Mouse (Mus musculus) thymus, postnatal 14 days (tissue): ENCODE measurements around the gene Tvp23a.

Experiments used
- DNase-seq: peaks from one replicate; pipeline ENCODE4 v3.0.0; 2021

The Tvp23a gene

GRCm38 (mm10) chr16:10447264-10447594 is at the start of gene Tvp23a:
Gene Tvp23a, minus strand, starts transcription at chr16:10447362.
- DNase-seq: no peak

GRCm38 (mm10) chr16:10495824-10496298 is 48.7 kb upstream of the Tvp23a start:
- DNase-seq: no peak

- no peak for DNase-seq
Observed at GRCm38 (mm10) chr16:10492587-10492986, 45.4 kb upstream of the Tvp23a start.

- no peak for DNase-seq
Observed at GRCm38 (mm10) chr16:10491716-10492115, 44.6 kb upstream of the Tvp23a start.

GRCm38 (mm10) chr16:10490503-10491150 is 43.5 kb upstream of the Tvp23a start:
- DNase-seq: no peak

GRCm38 (mm10) chr16:10489904-10490457 is 42.8 kb upstream of the Tvp23a start:
- DNase-seq: no peak

- no peak for DNase-seq
Observed at GRCm38 (mm10) chr16:10489483-10489882, 42.3 kb upstream of the Tvp23a start.

GRCm38 (mm10) chr16:10488769-10489481 is 41.8 kb upstream of the Tvp23a start:
- DNase-seq: no peak

- no peak for DNase-seq
Observed at GRCm38 (mm10) chr16:10487895-10488493, 40.8 kb upstream of the Tvp23a start.

- DNase-seq: no peak
Observed at GRCm38 (mm10) chr16:10486993-10487392, 39.8 kb upstream of the Tvp23a start.

GRCm38 (mm10) chr16:10482343-10482742 is 35.2 kb upstream of the Tvp23a start:
- DNase-seq: no peak

GRCm38 (mm10) chr16:10479857-10480256 is 32.7 kb upstream of the Tvp23a start, which contains the start of gene Ciita:
Gene Ciita, plus strand, starts transcription at chr16:10480059.
- no peak for DNase-seq

- DNase-seq: no peak
Observed at GRCm38 (mm10) chr16:10475919-10476318, 28.8 kb upstream of the Tvp23a start.

- DNase-seq: no peak
Observed at GRCm38 (mm10) chr16:10474956-10475355, 27.8 kb upstream of the Tvp23a start.

GRCm38 (mm10) chr16:10471950-10472349 is 24.8 kb upstream of the Tvp23a start:
- DNase-seq: no peak

GRCm38 (mm10) chr16:10468201-10468600 is 21.0 kb upstream of the Tvp23a start:
- no peak for DNase-seq

GRCm38 (mm10) chr16:10467391-10468107 is 20.4 kb upstream of the Tvp23a start:
- no peak for DNase-seq

GRCm38 (mm10) chr16:10465011-10465681 is 18.0 kb upstream of the Tvp23a start:
- DNase-seq: no peak

GRCm38 (mm10) chr16:10461178-10461577 is 14.0 kb upstream of the Tvp23a start:
- no peak for DNase-seq

- no peak for DNase-seq
Observed at GRCm38 (mm10) chr16:10460188-10460587, 13.0 kb upstream of the Tvp23a start.

GRCm38 (mm10) chr16:10454583-10454974 is 7.4 kb upstream of the Tvp23a start:
- DNase-seq: no peak

- DNase-seq: no peak
Observed at GRCm38 (mm10) chr16:10453872-10454582, 6.9 kb upstream of the Tvp23a start.
